Mouse (Mus musculus) kidney, postnatal 0 days (tissue): Measurements from ENCODE around the gene Metrn. TPM values are rescaled to one million over a fixed set of nuclear protein-coding genes. Genes with fewer than 3 reads are reported as not detected.
A peak's percentile ranks its signal among the peaks of the same experiment; 100 is the strongest.

Source experiments
- ATAC-seq: fragments of 200-750 bp; cut with Nextera tagmentation; replicated peaks from 2 replicates; pipeline ENCODE4 v1.8.0; 2017; ENCODE audit warnings: low read depth, moderate number of reproducible peaks, moderate TSS enrichment, moderate library complexity; ENCODE audit not compliant: low FRiP score
- DNase-seq: peaks from one replicate; pipeline ENCODE4 v3.0.0-alpha.2; 2016; ENCODE audit warnings: low spot score
- H3K27ac ChIP-seq: fragments of 300-500 bp; sonication (generic); 2 replicates; pipeline ENCODE4 v1.5.1; 2014; ENCODE audit warnings: mild to moderate bottlenecking
- H3K27me3 ChIP-seq: fragments of 300-500 bp; sonication (generic); 2 replicates; pipeline ENCODE4 v1.6.1; 2014; ENCODE audit warnings: low read length, mixed read lengths; ENCODE audit not compliant: insufficient read depth
- H3K36me3 ChIP-seq: fragments of 300-500 bp; sonication (generic); 2 replicates; pipeline ENCODE4 v1.6.1; 2014; ENCODE audit warnings: low read length, mixed read lengths; ENCODE audit not compliant: insufficient read depth
- H3K4me1 ChIP-seq: fragments of 300-500 bp; sonication (generic); replicated peaks from 2 replicates; pipeline ENCODE4 v1.6.1; 2014; ENCODE audit warnings: antibody characterized with exemption, low read length, mixed read lengths; ENCODE audit not compliant: insufficient read depth
- H3K4me2 ChIP-seq: fragments of 300-500 bp; sonication (generic); 2 replicates; pipeline ENCODE4 v1.6.1; 2014; ENCODE audit warnings: mild to moderate bottlenecking, low read length, moderate library complexity, mixed read lengths
- H3K4me3 ChIP-seq: fragments of 300-500 bp; sonication (generic); replicated peaks from 2 replicates; pipeline ENCODE4 v1.5.1; 2014; ENCODE audit warnings: low read depth, low read length
- H3K9ac ChIP-seq: fragments of 300-500 bp; sonication (generic); 2 replicates; pipeline ENCODE4 v1.6.1; 2014; ENCODE audit warnings: low read depth, low read length
- H3K9me3 ChIP-seq: fragments of 300-500 bp; sonication (generic); replicated peaks from 2 replicates; pipeline ENCODE4 v1.6.1; 2016; ENCODE audit warnings: low read length, inconsistent platforms, mixed read lengths
- CTCF ChIP-seq: IDR thresholded peaks from 2 replicates; pipeline ENCODE4 v1.5.1; 2016; ENCODE audit warnings: antibody characterized with exemption, low read depth, mild to moderate bottlenecking, moderate library complexity
- WGBS: fragments of 180-500 bp; shearing (Covaris S2); extraction: QIAGEN DNeasy Blood & Tissue Kit; methylation state at CpG from one replicate; pipeline ENCODE4 v1.1.7; 2014; 5-methylcytosine and 5-hydroxymethylcytosine counted together
- polyA plus RNA-seq: library from polyadenylated mRNA; unstranded; fragments of >200 nt; fragmentation: Nextera tagmentation; extraction: Ambion mirVana; gene quantifications from 2 replicates; pipeline ENCODE4 v1.2.1, GENCODE M21; 2015

The Metrn gene
- polyA plus RNA-seq, 1 experiment from 2014 or later = 45.4 TPM

- Histone ChIP-seq H3K4me2 (no peak overlapping the region), H3K27me3 (no peaks in the 10 kb centered on the region), H3K9me3 (no peaks in the 10 kb centered on the region), H3K4me3 (no peak overlapping the region), H3K36me3 (peaks cover 36% of the 10 kb centered on the region), H3K9ac (no peak overlapping the region), H3K4me1 (peaks cover 23% of the 10 kb centered on the region), H3K27ac (no peak overlapping the region)
- DNase-seq = no peak
- TF ChIP-seq CTCF = no peak
- ATAC-seq = no peak
- WGBS = 96% methylated on average over 6 of the region's 6 CpGs
Measured at GRCm38 (mm10) chr17:25840519-25840918, 43.6 kb upstream of the Metrn start.

DNA sequence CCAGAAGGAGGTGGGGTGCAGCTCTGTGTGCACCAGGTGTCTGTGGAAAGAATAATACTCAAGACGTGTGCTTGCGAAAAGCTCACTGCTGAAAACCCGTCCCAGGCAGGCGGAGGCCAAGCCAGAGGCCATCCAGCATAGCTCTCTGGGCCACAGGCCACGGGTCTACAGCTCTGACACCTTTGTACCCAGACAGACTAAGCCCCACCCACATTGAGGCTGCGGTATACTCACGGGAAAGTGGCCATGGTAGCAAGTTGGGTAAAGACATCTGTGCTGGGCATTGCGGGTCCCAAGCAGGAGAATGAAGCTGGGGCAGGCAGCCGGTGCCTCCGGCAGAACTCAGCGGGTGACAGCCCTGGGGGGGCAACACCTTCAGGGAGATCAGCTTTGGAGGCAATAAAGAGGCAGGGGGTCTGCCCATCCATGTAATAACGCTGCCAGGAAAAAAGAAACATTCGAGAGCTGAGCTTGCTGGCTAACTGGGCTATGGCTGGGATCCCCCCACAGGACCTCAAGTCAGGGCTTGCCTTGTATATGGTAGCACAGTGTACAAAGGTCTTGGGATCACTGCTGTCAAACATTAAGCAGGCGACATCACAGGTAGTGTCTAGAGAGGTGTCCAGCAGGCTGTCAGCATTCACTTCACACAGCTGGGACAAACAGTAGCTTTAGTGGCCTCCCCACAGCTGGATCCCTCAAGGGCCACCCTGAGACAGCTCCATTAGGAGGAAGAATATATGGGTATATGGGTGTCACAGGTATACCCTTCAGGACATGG is 42.7 kb upstream of the Metrn start:
- no peak for DNase-seq
- TF ChIP-seq CTCF = no peak
- no peak overlapping the region for H3K9ac ChIP-seq
- peaks cover 32% of the 10 kb centered on the region for H3K4me1 ChIP-seq
- H3K36me3 ChIP-seq = peaks cover 40% of the 10 kb centered on the region
- H3K27me3 ChIP-seq = no peaks in the 10 kb centered on the region
- H3K9me3 ChIP-seq = no peaks in the 10 kb centered on the region
- peak overlapping the region; percentile 26; the same call in 1 of the 2 replicates for H3K27ac ChIP-seq
- ATAC-seq = no peak
- H3K4me2 ChIP-seq = no peak overlapping the region
- H3K4me3 ChIP-seq = no peak overlapping the region
- 79% methylated on average over 14 of the region's 14 CpGs for WGBS

DNA sequence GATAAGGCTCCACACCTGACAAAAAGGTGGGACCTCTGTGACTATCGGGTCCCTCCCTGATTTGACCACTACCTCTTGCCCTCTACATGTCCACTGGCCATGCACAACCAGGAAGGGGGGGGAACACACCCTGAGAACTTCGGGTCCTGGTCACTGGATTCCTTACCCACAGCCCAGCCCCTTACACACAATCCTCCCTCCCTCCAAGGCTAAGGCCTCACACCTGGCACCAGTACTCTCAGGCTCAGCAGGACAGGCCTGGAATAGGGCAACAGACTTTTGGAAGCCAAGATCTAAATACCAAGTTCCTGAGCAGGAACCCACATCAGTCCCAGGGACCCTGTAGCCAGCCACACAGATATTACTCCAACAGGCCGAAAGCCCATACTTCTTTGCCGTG is 42.0 kb upstream of the Metrn start:
- H3K27ac ChIP-seq = peak overlapping the region; percentile 26
- DNase-seq (no peak), ATAC-seq (no peak)
- peaks cover 39% of the 10 kb centered on the region for H3K4me1 ChIP-seq
- H3K27me3 ChIP-seq = no peaks in the 10 kb centered on the region
- no peak overlapping the region for H3K9ac ChIP-seq
- 93% methylated on average over 4 of the region's 4 CpGs for WGBS
- TF ChIP-seq CTCF = no peak
- no peak overlapping the region for H3K4me2 ChIP-seq
- H3K9me3 ChIP-seq = no peaks in the 10 kb centered on the region
- no peak overlapping the region for H3K4me3 ChIP-seq
- peaks cover 42% of the 10 kb centered on the region for H3K36me3 ChIP-seq

DNA sequence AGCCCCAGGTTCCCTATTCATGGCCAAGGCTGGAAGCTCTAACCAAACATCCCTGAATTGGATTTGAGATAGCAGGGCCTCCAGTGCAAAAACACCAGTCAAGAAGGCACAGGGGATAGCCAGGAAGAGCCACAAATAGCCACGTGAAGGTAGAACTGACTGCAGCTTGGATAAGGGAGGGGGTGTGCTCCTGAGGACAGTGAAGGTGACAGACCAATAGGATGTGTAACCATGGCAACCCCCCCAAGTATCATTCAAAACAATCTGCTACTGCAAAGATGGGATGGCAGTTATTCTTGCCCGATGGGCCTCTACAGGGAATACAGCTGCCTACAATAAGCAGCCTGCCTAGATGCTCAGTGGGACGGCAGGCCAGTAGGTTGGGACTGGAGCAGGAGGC is 40.6 kb upstream of the Metrn start:
- Histone ChIP-seq H3K27me3 (no peaks in the 10 kb centered on the region), H3K9ac (0 out of 2 replicates have a peak overlapping the region, but pooled peaks have one; percentile 64), H3K9me3 (no peaks in the 10 kb centered on the region), H3K4me3 (no peak overlapping the region), H3K36me3 (peaks cover 42% of the 10 kb centered on the region), H3K4me2 (peak overlapping the region; percentile 78; the same call in 1 of the 2 replicates), H3K4me1 (peaks cover 34% of the 10 kb centered on the region), H3K27ac (peak overlapping the region; percentile 84; the same call in 1 of the 2 replicates)
- WGBS = 58% methylated on average over 3 of the region's 3 CpGs
- ATAC-seq (no peak), DNase-seq (no peak)
- no peak for TF ChIP-seq CTCF

- peaks cover 35% of the 10 kb centered on the region for H3K4me1 ChIP-seq
- H3K9me3 ChIP-seq = no peaks in the 10 kb centered on the region
- DNase-seq (peak; percentile 53), ATAC-seq (no peak; the same call in 1 of the 2 replicates)
- peak within 1 kb of the TSS; percentile 64 for H3K9ac ChIP-seq
- H3K27ac ChIP-seq = peak within 1 kb of the TSS; percentile 84
- TF ChIP-seq CTCF = no peak
- peak within 1 kb of the TSS; percentile 78 for H3K4me2 ChIP-seq
- 2% methylated on average over 29 of the region's 29 CpGs for WGBS
- no peaks in the 10 kb centered on the region for H3K27me3 ChIP-seq
- peak within 1 kb of the TSS; percentile 34 for H3K4me3 ChIP-seq
- peaks cover 38% of the 10 kb centered on the region for H3K36me3 ChIP-seq
Measured at GRCm38 (mm10) chr17:25837076-25837410, 40.1 kb upstream of the Metrn start, which contains the start of gene Rhbdl1. Rhbdl1 (minus strand) TSS chr17:25837295.

- Histone ChIP-seq H3K4me2 (peak overlapping the region; percentile 78), H3K9ac (peak overlapping the region; percentile 64), H3K27me3 (no peaks in the 10 kb centered on the region), H3K9me3 (no peaks in the 10 kb centered on the region), H3K36me3 (peaks cover 33% of the 10 kb centered on the region), H3K27ac (peak overlapping the region; percentile 84), H3K4me3 (peak overlapping the region; percentile 34), H3K4me1 (peaks cover 40% of the 10 kb centered on the region)
- ATAC-seq (no peak; the same call in 1 of the 2 replicates), DNase-seq (no peak)
- no peak for TF ChIP-seq CTCF
- 14% methylated on average over 23 of the region's 23 CpGs for WGBS
Measured at GRCm38 (mm10) chr17:25836397-25837075, 39.6 kb upstream of the Metrn start.
